Mouse (Mus musculus): ENCODE results near the gene Pnn. TPM values are rescaled to one million over a fixed set of nuclear protein-coding genes. Genes with fewer than 3 reads are reported as not detected.
"Not testable (repeated sequence)": the region's sequence is repeated elsewhere in the genome, so short reads cannot be mapped to it uniquely, and the experiment has no call there.

Pnn gene
- total RNA-seq, 2 experiments from 2014 or later, result 62.6 to 65.5 TPM

DNA sequence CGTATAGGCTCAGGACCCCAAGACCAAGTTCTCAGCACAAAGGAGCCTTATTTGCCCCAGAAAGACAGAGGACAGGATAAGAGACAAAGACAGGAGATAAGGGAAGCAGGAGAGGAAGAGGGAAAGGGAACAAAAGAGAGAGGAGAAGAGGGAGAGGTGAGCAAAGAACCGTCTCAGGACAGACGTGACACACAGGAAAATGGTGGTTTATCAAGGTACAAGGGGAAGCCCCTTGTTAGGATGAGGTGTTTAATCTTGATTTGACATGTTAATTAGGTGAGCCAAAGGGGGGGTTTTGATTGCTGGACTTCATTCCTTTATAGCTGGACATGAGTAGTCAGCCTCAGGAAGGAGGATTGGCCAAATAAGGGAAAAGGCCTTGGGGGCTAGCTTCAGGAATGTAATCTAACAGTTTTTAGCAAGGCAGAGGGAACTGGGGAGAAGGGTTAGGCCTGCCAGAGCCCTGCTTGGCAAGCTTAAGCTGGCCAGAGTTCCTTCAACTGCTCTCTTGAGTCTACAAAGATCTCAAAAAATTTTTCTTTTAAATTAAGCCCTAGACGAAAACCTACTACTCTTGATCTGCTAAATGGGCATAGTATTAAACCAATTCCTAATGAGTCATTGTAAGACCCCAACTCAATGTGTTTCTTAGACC is 11.4 kb upstream of the Pnn start:
- TF ChIP-seq CTCF (IDR thresholded peaks at IDR 0.05), result no peak

DNA sequence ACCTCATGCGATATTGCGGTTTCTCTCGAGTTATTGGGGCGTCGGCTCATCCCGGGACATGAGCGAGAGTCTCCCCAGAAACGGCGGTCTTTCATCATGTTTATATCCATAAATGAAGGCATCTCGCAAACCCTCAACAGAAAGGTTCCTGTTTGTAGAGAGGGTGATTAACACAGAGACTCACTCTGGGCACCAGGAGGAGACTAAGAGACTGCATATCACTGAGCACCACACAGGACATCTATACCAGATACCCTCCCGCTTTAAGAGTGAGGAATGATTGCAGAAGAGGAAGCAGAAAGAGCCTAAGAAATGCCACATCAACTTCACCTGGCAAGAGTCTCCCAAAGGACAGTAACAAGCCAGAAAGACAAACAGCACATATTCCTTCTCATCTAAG is 10.5 kb upstream of the Pnn start:
- Histone ChIP-seq H3K27ac (no peak overlapping the region), H3K4me3 (no peak overlapping the region)
- intact Hi-C loops (cut with DNase I), result no loop called here
- no peak for TF ChIP-seq CTCF (IDR thresholded peaks at IDR 0.05)
- DNase-seq (ENCODE audit: extremely low spot score in 1 of 2, low spot score in 2 of 2), result no peak

More for the DNA sequence above, 11.4 kb upstream of the Pnn start:
- H3K27ac ChIP-seq, result no peak overlapping the region
- intact Hi-C loops (cut with DNase I), result no loop called here
- H3K4me3 ChIP-seq, result no peak overlapping the region
- DNase-seq (ENCODE audit: extremely low spot score in 1 of 2, low spot score in 2 of 2), result no peak

DNA sequence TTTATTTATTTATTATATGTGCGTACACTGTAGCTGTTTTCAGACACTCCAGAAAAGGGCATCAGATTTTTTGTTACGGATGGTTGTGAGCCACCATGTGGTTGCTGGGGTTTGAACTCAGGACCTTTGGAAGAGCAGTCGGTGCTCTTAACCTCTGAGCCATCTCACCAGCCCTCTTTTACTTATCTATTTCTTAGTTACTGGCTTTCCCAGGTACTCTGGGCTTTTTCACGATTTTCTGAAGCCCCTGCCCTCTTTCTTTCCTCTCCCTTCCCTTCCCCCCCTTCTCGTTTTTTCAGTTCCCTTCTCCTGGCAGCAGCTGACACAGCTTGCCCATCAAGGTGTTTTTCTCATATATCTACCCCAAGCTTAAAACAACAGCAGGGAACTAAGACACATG is 8.4 kb upstream of the Pnn start:
- DNase-seq (ENCODE audit: extremely low spot score in 1 of 2, low spot score in 2 of 2); H3K4me3 ChIP-seq; H3K27ac ChIP-seq; intact Hi-C loops (cut with DNase I): not testable (repeated sequence)

DNA sequence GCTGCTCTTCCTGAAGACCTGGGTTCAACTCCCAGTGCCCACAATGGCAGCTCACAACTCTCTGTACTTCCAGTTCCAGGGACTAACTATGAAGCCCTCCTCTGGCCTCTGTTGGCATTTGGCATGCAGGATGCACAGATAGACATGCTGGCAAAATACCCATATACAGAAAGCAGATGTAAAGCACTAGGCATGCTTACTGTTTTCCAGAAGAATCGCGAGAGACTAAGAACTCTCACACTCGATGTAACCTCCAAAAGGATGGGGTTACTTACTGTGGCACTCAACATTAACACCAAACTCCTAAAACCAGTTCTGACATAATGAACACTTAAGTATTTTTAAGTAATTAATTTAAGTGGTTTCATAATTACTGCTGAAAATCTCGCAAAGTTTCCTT is 6.4 kb upstream of the Pnn start:
- TF ChIP-seq CTCF (IDR thresholded peaks at IDR 0.05), result no peak

DNA sequence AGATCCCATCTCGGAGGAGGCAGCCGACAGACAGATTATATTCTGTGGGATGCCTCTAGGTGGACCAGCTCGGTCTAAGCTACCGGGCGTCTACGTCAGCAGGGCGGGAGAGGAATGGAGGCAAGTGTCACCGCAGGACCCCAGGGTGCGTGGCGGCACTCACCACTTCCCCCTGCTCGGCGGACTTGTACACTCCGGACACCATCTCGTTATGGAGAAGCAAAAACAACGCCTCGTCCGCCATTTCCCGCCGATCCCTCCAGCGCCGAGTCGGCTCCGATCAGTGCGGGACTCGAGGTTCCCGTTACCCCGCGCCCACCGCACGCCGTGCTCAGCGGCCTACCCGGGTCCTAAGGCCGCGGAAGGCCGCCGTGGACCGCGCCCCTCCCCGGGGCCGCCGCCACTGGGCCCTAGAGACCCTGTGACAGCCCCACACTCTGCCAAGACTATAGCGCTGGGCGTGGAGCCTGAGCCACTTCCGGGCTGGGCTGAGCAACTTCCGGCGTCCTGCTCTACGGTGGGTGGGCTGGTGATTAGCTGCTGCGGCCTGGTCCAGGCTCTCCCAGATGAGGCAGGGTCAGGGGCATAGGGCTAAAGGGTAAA is 5.6 kb upstream of the Pnn start, which contains the start of gene Trappc6b:
TSS of gene Trappc6b (minus strand) at position 480 of the 603 bp plus-strand sequence.
- DNase-seq (ENCODE audit: extremely low spot score in 1 of 2, low spot score in 2 of 2), result peak; percentile 77 to 79
- Histone ChIP-seq H3K4me3 (peak within 1 kb of the TSS; percentile 72), H3K27ac (peak within 1 kb of the TSS; percentile 95)
- TF ChIP-seq CTCF (IDR thresholded peaks at IDR 0.05), result peak; percentile 35
- intact Hi-C loops (cut with DNase I), result loop anchor here (2.0 kb wide), 1 partner anchor 70 kb away; no protein-coding TSS in a partner anchor

More for the DNA sequence above, 6.4 kb upstream of the Pnn start:
- intact Hi-C loops (cut with DNase I), result loop anchor here (2.0 kb wide), 1 partner anchor 70 kb away; no protein-coding TSS in a partner anchor
- no peak for DNase-seq (ENCODE audit: extremely low spot score in 1 of 2, low spot score in 2 of 2)
- H3K27ac ChIP-seq, result peak overlapping the region; percentile 95
- peak overlapping the region; percentile 72 for H3K4me3 ChIP-seq

DNA sequence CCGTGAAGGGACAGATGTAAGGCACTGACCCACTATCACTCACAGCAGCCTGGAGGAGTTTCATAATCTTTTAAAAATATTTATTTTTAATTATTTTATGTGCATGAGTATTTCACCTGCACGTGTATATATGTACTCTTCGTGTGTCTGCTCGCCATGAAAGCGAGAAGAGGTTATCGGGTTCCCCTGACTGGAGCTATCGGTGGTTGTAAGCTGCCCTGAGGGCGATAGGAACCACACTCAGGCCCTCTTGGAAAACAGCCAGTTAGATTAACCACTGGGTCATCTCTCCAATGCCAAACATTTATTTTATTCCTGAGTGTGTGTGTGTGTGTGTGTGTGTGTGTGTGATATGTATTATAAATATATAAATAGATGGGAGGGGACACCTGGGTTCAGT is 1.8 kb upstream of the Pnn start:
- Histone ChIP-seq H3K27ac (no peak overlapping the region), H3K4me3 (no peak overlapping the region)
- no peak for TF ChIP-seq CTCF (IDR thresholded peaks at IDR 0.05)
- no peak for DNase-seq (ENCODE audit: extremely low spot score in 1 of 2, low spot score in 2 of 2)
- intact Hi-C loops (cut with DNase I), result no loop called here

DNA sequence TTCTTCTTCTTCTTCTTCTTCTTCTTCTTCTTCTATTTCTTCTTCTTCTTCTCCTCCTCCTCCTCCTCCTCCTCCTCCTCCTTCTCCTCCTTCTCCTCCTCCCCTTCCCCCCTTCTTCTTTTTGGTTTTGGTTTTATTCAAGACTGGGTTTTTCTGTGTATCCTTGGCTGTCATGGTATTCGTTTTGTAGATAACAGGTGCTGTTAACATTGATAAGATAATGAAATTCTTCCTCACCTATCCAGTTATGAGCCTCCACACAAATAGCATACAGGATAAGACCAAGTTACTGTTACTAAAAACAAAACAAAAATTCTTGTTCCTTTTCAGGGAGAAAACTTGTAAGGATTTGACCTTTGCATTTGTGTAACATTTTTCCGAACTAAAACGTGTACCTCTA is 908 bp upstream of the Pnn start:
- DNase-seq (ENCODE audit: extremely low spot score in 1 of 2, low spot score in 2 of 2), result no peak
- intact Hi-C loops (cut with DNase I), result loop anchor here (1.0 to 2.0 kb wide), 2 partner anchors 53 to 153 kb away; partner anchors contain the start of genes Fbxo33 and Sec23a
- TF ChIP-seq CTCF (IDR thresholded peaks at IDR 0.05), result no peak
- H3K27ac ChIP-seq, result peak overlapping the region; percentile 99; the same call in 1 of the 2 replicates
- H3K4me3 ChIP-seq, result peak overlapping the region; percentile 99

DNA sequence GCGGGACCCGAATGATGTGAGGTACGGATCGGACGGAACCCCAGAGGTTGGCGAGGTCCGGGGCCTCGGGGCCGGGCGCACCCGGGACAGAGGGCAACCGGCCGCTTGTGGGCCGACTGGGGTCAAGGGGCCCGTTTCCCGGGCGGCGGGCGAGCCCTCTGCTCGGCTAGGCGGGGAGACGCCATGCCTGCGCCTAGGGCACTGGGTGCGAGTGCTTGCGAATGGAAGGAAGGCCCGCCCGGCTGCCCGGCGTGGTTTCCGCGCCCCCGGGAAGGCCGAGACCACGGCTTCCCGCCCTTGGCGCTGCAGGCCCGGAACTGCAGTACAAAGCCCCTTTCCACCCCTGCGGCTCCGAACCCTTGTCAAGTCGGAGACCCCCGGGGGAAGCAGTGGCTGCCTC is 411 bp downstream of the Pnn start:
- intact Hi-C loops (cut with DNase I), result loop anchor here (2.0 kb wide), 1 partner anchor 152 kb away; the partner anchor contains the start of gene Fbxo33
- peak overlapping the region; percentile 99 for H3K27ac ChIP-seq
- H3K4me3 ChIP-seq, result peak overlapping the region; percentile 99
- no peak for TF ChIP-seq CTCF (IDR thresholded peaks at IDR 0.05)
- DNase-seq (ENCODE audit: extremely low spot score in 1 of 2, low spot score in 2 of 2), result no peak

DNA sequence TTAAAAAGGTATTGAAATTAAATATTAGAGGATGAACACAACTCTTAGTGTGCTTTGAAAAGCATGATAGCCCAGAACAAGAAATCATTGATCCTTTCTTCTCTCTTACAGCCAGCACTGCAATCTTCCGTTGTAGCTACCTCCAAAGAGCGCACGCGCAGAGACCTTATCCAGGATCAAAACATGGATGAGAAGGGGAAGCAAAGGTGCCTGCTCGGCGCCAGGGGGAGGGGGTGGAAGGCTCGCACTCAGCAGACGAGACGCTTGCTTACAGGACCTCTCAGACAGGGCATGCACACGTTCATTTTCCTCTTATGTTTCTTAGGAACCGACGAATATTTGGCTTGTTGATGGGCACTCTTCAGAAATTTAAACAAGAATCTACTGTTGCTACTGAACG is 2.1 kb downstream of the Pnn start:
- intact Hi-C loops (cut with DNase I), result no loop called here

DNA sequence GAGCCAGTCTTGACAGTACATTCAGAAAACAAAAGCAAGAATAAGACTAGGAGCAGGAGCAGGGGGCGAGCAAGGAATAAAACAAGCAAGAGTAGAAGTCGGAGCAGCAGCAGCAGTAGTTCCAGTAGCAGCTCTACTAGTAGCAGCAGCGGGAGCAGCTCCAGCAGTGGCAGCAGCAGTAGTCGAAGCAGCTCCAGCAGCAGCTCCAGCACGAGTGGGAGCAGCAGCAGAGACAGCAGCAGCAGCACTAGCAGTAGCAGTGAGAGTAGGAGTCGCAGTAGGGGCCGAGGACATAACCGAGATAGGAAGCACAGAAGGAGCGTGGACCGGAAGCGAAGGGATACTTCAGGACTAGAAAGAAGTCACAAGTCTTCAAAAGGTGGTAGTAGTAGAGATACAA is 5.6 kb downstream of the Pnn start:
- TF ChIP-seq CTCF (IDR thresholded peaks at IDR 0.05), result no peak

More for the DNA sequence above, 2.1 kb downstream of the Pnn start:
- Histone ChIP-seq H3K4me3 (no peak overlapping the region), H3K27ac (no peak overlapping the region)
- no peak for TF ChIP-seq CTCF (IDR thresholded peaks at IDR 0.05)
- DNase-seq (ENCODE audit: extremely low spot score in 1 of 2, low spot score in 2 of 2), result no peak

DNA sequence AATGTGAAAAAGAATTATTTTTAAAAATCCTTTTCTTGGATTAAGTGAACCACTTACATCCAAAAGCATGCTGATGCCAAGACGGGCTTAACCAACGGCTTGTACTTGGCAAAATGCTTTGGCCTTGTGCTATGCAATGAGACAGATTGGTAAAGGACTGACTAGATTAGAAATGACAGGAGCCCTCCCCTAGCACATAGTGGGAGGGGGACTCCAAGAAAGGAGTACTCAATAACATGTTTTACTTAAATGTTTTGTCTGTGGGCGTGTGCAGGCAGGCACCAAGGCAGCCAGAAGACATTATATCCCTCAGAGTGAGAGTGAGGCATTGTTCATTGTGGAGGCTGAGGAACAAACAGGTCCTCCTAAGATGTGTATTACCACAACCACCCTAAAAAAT is 7.4 kb downstream of the Pnn start:
- H3K27ac ChIP-seq, result no peak overlapping the region
- intact Hi-C loops (cut with DNase I), result loop anchor here (2.0 kb wide), 1 partner anchor 57 kb away; no protein-coding TSS in a partner anchor
- no peak for TF ChIP-seq CTCF (IDR thresholded peaks at IDR 0.05)
- H3K4me3 ChIP-seq, result no peak overlapping the region
- no peak for DNase-seq (ENCODE audit: extremely low spot score in 1 of 2, low spot score in 2 of 2)

More for the DNA sequence above, 5.6 kb downstream of the Pnn start:
- Histone ChIP-seq H3K27ac (peak overlapping the region; percentile 10; the same call in 1 of the 2 replicates), H3K4me3 (no peak overlapping the region)
- intact Hi-C loops (cut with DNase I), result no loop called here
- DNase-seq (ENCODE audit: extremely low spot score in 1 of 2, low spot score in 2 of 2), result peak in 1 of 2 experiments; percentile 22

DNA sequence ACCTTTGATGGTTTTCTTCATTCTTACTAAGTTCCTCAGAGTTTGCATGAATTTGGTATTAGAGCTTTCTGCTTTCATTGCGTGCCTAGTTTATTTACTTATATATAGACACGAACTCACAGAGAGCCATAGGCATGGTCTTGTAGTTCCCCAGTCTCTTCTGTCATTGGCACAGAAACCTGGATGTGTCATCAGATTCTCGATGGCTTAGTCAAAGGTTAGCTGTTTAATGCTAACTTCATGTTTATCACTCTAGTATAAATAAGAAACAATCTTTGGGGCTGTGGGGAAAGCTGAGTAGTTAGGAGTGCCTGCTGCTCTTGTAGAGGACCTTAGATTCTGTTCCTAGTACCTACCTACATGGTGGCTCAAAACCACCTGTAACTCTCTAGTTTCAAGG is 10.3 kb downstream of the Pnn start:
- Histone ChIP-seq H3K27ac (no peak overlapping the region), H3K4me3 (no peak overlapping the region)
- no peak for TF ChIP-seq CTCF (IDR thresholded peaks at IDR 0.05)
- no peak for DNase-seq (ENCODE audit: extremely low spot score in 1 of 2, low spot score in 2 of 2)
- intact Hi-C loops (cut with DNase I), result no loop called here
